Mouse (Mus musculus) small intestine, adult 2 months (tissue): ENCODE measurements around the gene Ankrd13a.

Source experiments
- CTCF ChIP-seq: fragments of 200-500 bp; IDR thresholded peaks from 2 replicates; pipeline ENCODE4 v1.5.1; 2012; ENCODE audit warnings: low read depth, mild to moderate bottlenecking, control low read depth, inconsistent platforms, low read length, moderate library complexity, mixed read lengths; ENCODE audit not compliant: insufficient replicate concordance, insufficient read length; ENCODE audit errors: extremely low read depth
- POLR2A ChIP-seq: fragments of 200-500 bp; IDR thresholded peaks from 2 replicates; pipeline ENCODE4 v1.6.1; 2012; ENCODE audit warnings: low read depth, mild to moderate bottlenecking, control low read depth, inconsistent platforms, low read length, moderate library complexity

GRCm38 (mm10) chr5:114806636-114807035, 32.2 kb downstream of the Ankrd13a start:
- TF ChIP-seq CTCF (no peak), POLR2A (no peak)
